Mouse (Mus musculus) erythroblast, adult 5-6 weeks (primary cell): ENCODE results near the gene Fdps. TPM values are rescaled to one million over a fixed set of nuclear protein-coding genes. Genes with fewer than 3 reads are reported as not detected.

Experiments used
- ATAC-seq: replicated peaks from 2 replicates; pipeline ENCODE4 v1.8.0; 2016; ENCODE audit warnings: moderate number of reproducible peaks, mild to moderate bottlenecking, moderate TSS enrichment, inconsistent platforms; ENCODE audit not compliant: poor library complexity, low FRiP score, severe bottlenecking
- total RNA-seq, 2 experiments: library from RNA; stranded (forward) in 1 of 2; stranded (reverse) in 1 of 2; fragments of 150-400 nt in 1 of 2; fragments of 200-764, 138-1000 nt in 1 of 2; gene quantifications; 2 replicates each; pipeline versions ENCODE4 v1.2.3 to v1.2.4; 2015 to 2017; ENCODE audit warnings: low replicate concordance in 2 of 2

The Fdps gene
- total RNA-seq (2015; ENCODE audit: low replicate concordance) (17.1 and 33.6 TPM in 2 replicates), total RNA-seq (2017; ENCODE audit: low replicate concordance) (30.1 and 47.8 TPM in 2 replicates)

GRCm38 (mm10) chr3:89101812-89102494, at the start of gene Fdps:
TSS of gene Fdps (minus strand) at chr3:89101959.
- peak; percentile 97 for ATAC-seq

- ATAC-seq: no peak
Measured at GRCm38 (mm10) chr3:89148567-89148966, 46.8 kb upstream of the Fdps start.

GRCm38 (mm10) chr3:89147979-89148311, 46.2 kb upstream of the Fdps start:
- no peak; the same call in 1 of the 2 replicates for ATAC-seq

- ATAC-seq: peak; percentile 85
Measured at GRCm38 (mm10) chr3:89147101-89147978, 45.6 kb upstream of the Fdps start.

- ATAC-seq: no peak
Measured at GRCm38 (mm10) chr3:89145566-89145965, 43.8 kb upstream of the Fdps start.

GRCm38 (mm10) chr3:89144821-89145220, 43.1 kb upstream of the Fdps start:
- no peak for ATAC-seq

GRCm38 (mm10) chr3:89136365-89136764, 34.6 kb upstream of the Fdps start:
- peak; percentile 55 for ATAC-seq

GRCm38 (mm10) chr3:89135958-89136357, 34.2 kb upstream of the Fdps start, which contains the start of gene Pklr:
TSS of gene Pklr (plus strand) at chr3:89136142.
- ATAC-seq: peak; percentile 22

- no peak for ATAC-seq
Measured at GRCm38 (mm10) chr3:89133752-89134151, 32.0 kb upstream of the Fdps start.

- ATAC-seq: no peak
Measured at GRCm38 (mm10) chr3:89133063-89133450, 31.3 kb upstream of the Fdps start.

GRCm38 (mm10) chr3:89132285-89133062, 30.7 kb upstream of the Fdps start:
- peak; percentile 75 for ATAC-seq

- ATAC-seq: no peak
Measured at GRCm38 (mm10) chr3:89131816-89132215, 30.1 kb upstream of the Fdps start.

- ATAC-seq: no peak
Measured at GRCm38 (mm10) chr3:89129908-89130307, 28.1 kb upstream of the Fdps start.

GRCm38 (mm10) chr3:89125981-89126380, 24.2 kb upstream of the Fdps start:
- ATAC-seq: no peak

- no peak for ATAC-seq
Measured at GRCm38 (mm10) chr3:89124241-89124640, 22.5 kb upstream of the Fdps start.

- no peak for ATAC-seq
Measured at GRCm38 (mm10) chr3:89123313-89123712, 21.6 kb upstream of the Fdps start.

GRCm38 (mm10) chr3:89115522-89115921, 13.8 kb upstream of the Fdps start:
- ATAC-seq: peak; percentile 79; the same call in 1 of the 2 replicates

- ATAC-seq: no peak
Measured at GRCm38 (mm10) chr3:89113058-89113457, 11.3 kb upstream of the Fdps start.

- ATAC-seq: no peak
Measured at GRCm38 (mm10) chr3:89108146-89108545, 6.4 kb upstream of the Fdps start.

GRCm38 (mm10) chr3:89107545-89107944, 5.8 kb upstream of the Fdps start:
- no peak for ATAC-seq
